Mouse (Mus musculus) hindbrain, postnatal 0 days (tissue): ENCODE measurements around the gene Fam83f. TPM values are rescaled to one million over a fixed set of nuclear protein-coding genes. Genes with fewer than 3 reads are reported as not detected.
"Not testable (repeated sequence)": the region's sequence is repeated elsewhere in the genome, so short reads cannot be mapped to it uniquely, and the experiment has no call there.

ENCODE experiments used
- ATAC-seq: fragments of 200-750 bp; cut with Nextera tagmentation; 2 replicates; pipeline ENCODE4 v1.8.0; 2017; ENCODE audit warnings: mild to moderate bottlenecking, moderate TSS enrichment, moderate library complexity
- DNase-seq: peaks from one replicate; pipeline ENCODE4 v3.0.0-alpha.2; 2015; ENCODE audit warnings: low spot score
- H3K27ac ChIP-seq: fragments of 300-500 bp; sonication (generic); 2 replicates; pipeline ENCODE4 v1.5.1; 2014; ENCODE audit warnings: mild to moderate bottlenecking
- H3K27me3 ChIP-seq: fragments of 300-500 bp; sonication (generic); 2 replicates; pipeline ENCODE4 v1.6.1; 2014; ENCODE audit warnings: low read length, mixed read lengths; ENCODE audit not compliant: insufficient read depth
- H3K36me3 ChIP-seq: fragments of 300-500 bp; sonication (generic); 2 replicates; pipeline ENCODE4 v1.6.1; 2014; ENCODE audit warnings: low read length, mixed read lengths; ENCODE audit not compliant: insufficient read depth
- H3K4me1 ChIP-seq: fragments of 300-500 bp; sonication (generic); 2 replicates; pipeline ENCODE4 v1.6.1; 2014; ENCODE audit warnings: antibody characterized with exemption, low read length, mixed read lengths; ENCODE audit not compliant: insufficient read depth
- H3K4me2 ChIP-seq: fragments of 300-500 bp; sonication (generic); 2 replicates; pipeline ENCODE4 v1.6.1; 2014; ENCODE audit warnings: low read depth, mild to moderate bottlenecking, low read length, moderate library complexity, mixed read lengths
- H3K4me3 ChIP-seq: fragments of 300-500 bp; sonication (generic); 2 replicates; pipeline ENCODE4 v1.5.1; 2014; ENCODE audit warnings: low read length
- H3K9ac ChIP-seq: fragments of 300-500 bp; sonication (generic); replicated peaks from 2 replicates; pipeline ENCODE4 v1.6.1; 2014; ENCODE audit warnings: mild to moderate bottlenecking, low read length, moderate library complexity, mixed read lengths
- H3K9me3 ChIP-seq: fragments of 300-500 bp; sonication (generic); 2 replicates; pipeline ENCODE4 v1.6.1; 2016; ENCODE audit warnings: low read length, mixed read lengths
- CTCF ChIP-seq: IDR thresholded peaks from 2 replicates; pipeline ENCODE4 v1.5.1; 2016; ENCODE audit warnings: antibody characterized with exemption, control low read depth, low read depth
- WGBS: fragments of 180-500 bp; shearing (Covaris S2); extraction: QIAGEN DNeasy Blood & Tissue Kit; methylation state at CpG from one replicate; pipeline ENCODE4 v1.1.7; 2014; 5-methylcytosine and 5-hydroxymethylcytosine counted together
- polyA plus RNA-seq: library from polyadenylated mRNA; unstranded; fragments of >200 nt; fragmentation: Nextera tagmentation; extraction: Ambion mirVana; gene quantifications from 2 replicates; pipeline ENCODE4 v1.2.1, GENCODE M21; 2015
- total RNA-seq: library from RNA; depleted of rRNA; stranded (reverse); fragments of >200 nt; gene quantifications from 2 replicates; pipeline ENCODE4 v1.2.3, GENCODE M21; 2014

Gene Fam83f
- total and polyA plus RNA-seq, 2 experiments from 2014 or later, result 0.33 to 0.94 TPM

GRCm38 (mm10) chr15:80729477-80729876 lies 57.8 kb downstream of the Fam83f start:
- no peak for TF ChIP-seq CTCF
- WGBS, result 73% methylated on average over 2 of the region's 2 CpGs
- Histone ChIP-seq H3K4me1 (no peaks in the 10 kb centered on the region), H3K4me2 (no peak overlapping the region), H3K9me3 (no peaks in the 10 kb centered on the region), H3K27ac (no peak overlapping the region), H3K9ac (no peak overlapping the region), H3K36me3 (no peaks in the 10 kb centered on the region), H3K4me3 (no peak overlapping the region), H3K27me3 (no peaks in the 10 kb centered on the region)
- DNase-seq, result no peak
- no peak for ATAC-seq

- 96% methylated on average over 1 of the region's 1 CpGs for WGBS
- no peak for TF ChIP-seq CTCF
- DNase-seq (no peak), ATAC-seq (no peak)
- Histone ChIP-seq H3K9ac (no peak overlapping the region), H3K4me1 (no peaks in the 10 kb centered on the region), H3K4me2 (no peak overlapping the region), H3K27ac (no peak overlapping the region), H3K27me3 (no peaks in the 10 kb centered on the region), H3K4me3 (no peak overlapping the region), H3K36me3 (no peaks in the 10 kb centered on the region), H3K9me3 (no peaks in the 10 kb centered on the region)
These were observed 59.4 kb downstream of the Fam83f start for GRCm38 (mm10) chr15:80731043-80731442.

- ATAC-seq (no peak), DNase-seq (no peak)
- no peaks in the 10 kb centered on the region for H3K4me1 ChIP-seq
- no peak overlapping the region for H3K9ac ChIP-seq
- WGBS, result 82% methylated on average over 3 of the region's 3 CpGs
- no peak overlapping the region for H3K27ac ChIP-seq
- no peaks in the 10 kb centered on the region for H3K27me3 ChIP-seq
- H3K4me2 ChIP-seq, result no peak overlapping the region
- H3K9me3 ChIP-seq, result no peaks in the 10 kb centered on the region
- no peak for TF ChIP-seq CTCF
- H3K36me3 ChIP-seq, result no peaks in the 10 kb centered on the region
- no peak overlapping the region for H3K4me3 ChIP-seq
These were observed 59.9 kb downstream of the Fam83f start for GRCm38 (mm10) chr15:80731511-80731910.

GRCm38 (mm10) chr15:80732266-80733030 lies 60.8 kb downstream of the Fam83f start:
- H3K27ac ChIP-seq, result no peak overlapping the region
- H3K9ac ChIP-seq, result no peak overlapping the region
- ATAC-seq (no peak), DNase-seq (no peak)
- no peak overlapping the region for H3K4me3 ChIP-seq
- 49% methylated on average over 4 of the region's 4 CpGs for WGBS
- TF ChIP-seq CTCF, result no peak
- H3K4me2 ChIP-seq, result no peak overlapping the region
- no peaks in the 10 kb centered on the region for H3K27me3 ChIP-seq
- no peaks in the 10 kb centered on the region for H3K9me3 ChIP-seq
- no peaks in the 10 kb centered on the region for H3K4me1 ChIP-seq
- no peaks in the 10 kb centered on the region for H3K36me3 ChIP-seq

GRCm38 (mm10) chr15:80735300-80735699 lies 63.7 kb downstream of the Fam83f start:
- no peak for TF ChIP-seq CTCF
- H3K4me2 ChIP-seq, result no peak overlapping the region
- H3K9me3 ChIP-seq, result no peaks in the 10 kb centered on the region
- DNase-seq (no peak), ATAC-seq (no peak)
- no peaks in the 10 kb centered on the region for H3K27me3 ChIP-seq
- no peak overlapping the region for H3K4me3 ChIP-seq
- WGBS, result 91% methylated on average over 3 of the region's 3 CpGs
- no peaks in the 10 kb centered on the region for H3K36me3 ChIP-seq
- H3K27ac ChIP-seq, result no peak overlapping the region
- H3K9ac ChIP-seq, result no peak overlapping the region
- H3K4me1 ChIP-seq, result no peaks in the 10 kb centered on the region

GRCm38 (mm10) chr15:80735708-80736107 lies 64.1 kb downstream of the Fam83f start:
- ATAC-seq, H3K27ac ChIP-seq, H3K4me3 ChIP-seq, H3K9ac ChIP-seq, H3K4me1 ChIP-seq, H3K4me2 ChIP-seq, DNase-seq, H3K27me3 ChIP-seq, H3K36me3 ChIP-seq, H3K9me3 ChIP-seq: not testable (repeated sequence)
- WGBS, result 95% methylated on average over 3 of the region's 4 CpGs

- H3K4me2 ChIP-seq, result no peak overlapping the region
- no peak overlapping the region for H3K27ac ChIP-seq
- no peaks in the 10 kb centered on the region for H3K36me3 ChIP-seq
- H3K9ac ChIP-seq, result no peak overlapping the region
- no peaks in the 10 kb centered on the region for H3K9me3 ChIP-seq
- no peaks in the 10 kb centered on the region for H3K4me1 ChIP-seq
- no peak overlapping the region for H3K4me3 ChIP-seq
- peak; percentile 28 for TF ChIP-seq CTCF
- no peak for ATAC-seq
- 41% methylated on average over 1 of the region's 1 CpGs for WGBS
- no peaks in the 10 kb centered on the region for H3K27me3 ChIP-seq
- peak; percentile 6 for DNase-seq
These were observed 64.9 kb downstream of the Fam83f start for GRCm38 (mm10) chr15:80736553-80736952.
